12 mouse cellular contexts compared by ENCODE assay signal in genomic region chr9:109895593-109895992, GRCm38 (mm10). TPM values are rescaled to one million over a fixed set of nuclear protein-coding genes. Genes with fewer than 3 reads are reported as not detected.
DNase-seq lines count a peak whose midpoint lies in the region; ATAC-seq lines count a peak whose summit lies in the region.
"Had no signal": no experiment of that assay in that cellular context is flagged by ENCODE, and none has a peak within 500 bp of the region (broad histone marks: within the 10 kb centered on the region; RNA-seq: fewer than 3 reads in every experiment).

No protein-coding gene starts in this region.

- H3K9ac ChIP-seq in kidney, embryonic 16.5 days (replicated peaks; ENCODE audit: low read length): no peak overlapping the region
- H3K9ac ChIP-seq: forebrain, postnatal 0 days; hindbrain, embryonic 13.5 days; lung, embryonic 15.5 days had no signal

- peaks cover 23% of the 10 kb centered on the region for H3K4me1 ChIP-seq in kidney, embryonic 16.5 days (ENCODE audit: insufficient read depth, low read length)

- no peaks in the 10 kb centered on the region for H3K9me3 ChIP-seq in kidney, embryonic 16.5 days (ENCODE audit: low read length)
- H3K9me3 ChIP-seq: hindbrain, embryonic 13.5 days; lung, embryonic 15.5 days had no signal

- no peaks in the 10 kb centered on the region for H3K27me3 ChIP-seq in kidney, embryonic 16.5 days (ENCODE audit: insufficient read depth, low read length)
- H3K27me3 ChIP-seq: hindbrain, embryonic 13.5 days; lung, embryonic 15.5 days had no signal

- intact Hi-C loops in heart, postnatal 14 days (cut with DNase I): loop anchor here (1.0 to 2.0 kb wide), 2 partner anchors 37 to 401 kb away; no protein-coding TSS in a partner anchor

- H3K4me2 ChIP-seq in kidney, embryonic 16.5 days (replicated peaks; ENCODE audit: low read depth, low read length): 0 out of 2 replicates have a peak overlapping the region, but pooled peaks have one; percentile 8
- H3K4me2 ChIP-seq: hindbrain, embryonic 13.5 days; lung, embryonic 15.5 days had no signal

- DNase-seq in lung, adult 18-20 months: peak; percentile 29 to 56
- DNase-seq in lung, postnatal 14 days: no peak
- peak; percentile 35 to 50 for DNase-seq in heart, postnatal 14 days
- DNase-seq in lung, postnatal 36 days: peak; percentile 64
- DNase-seq in ovary, postnatal 36 days (ENCODE audit: low spot score): no peak
- DNase-seq in urinary bladder, postnatal 10 days (ENCODE audit: low spot score): no peak
- DNase-seq: forebrain, postnatal 0 days; thymus, adult 18-20 months had no signal

- no peak overlapping the region for H3K4me3 ChIP-seq in kidney, embryonic 16.5 days (ENCODE audit: low read length)
- H3K4me3 ChIP-seq: hindbrain, embryonic 13.5 days; lung, embryonic 15.5 days had no signal

- peaks cover 27% of the 10 kb centered on the region for H3K36me3 ChIP-seq in kidney, embryonic 16.5 days (ENCODE audit: insufficient read depth, low read length)

- peak overlapping the region; percentile 83 for H3K27ac ChIP-seq in kidney, embryonic 16.5 days (ENCODE audit: low read length)
- H3K27ac ChIP-seq: hindbrain, embryonic 13.5 days had no signal

- 44% methylated on average over 6 of the region's 6 CpGs for WGBS in kidney, embryonic 16.5 days

- ATAC-seq in kidney, embryonic 16.5 days (ENCODE audit: low FRiP score, low TSS enrichment): peak; percentile 67; the same call in 1 of the 2 replicates
- ATAC-seq in frontal cortex, adult (ENCODE audit: low TSS enrichment): no peak

RNA-seq across cellular contexts. Expression of gene Cdc25a, which starts 20.2 kb away (rescaled TPM):
- 1 to 10 TPM; 5.7 to 6.1 TPM for total RNA-seq in heart, postnatal 14 days (2021)
- polyA plus RNA-seq in kidney, embryonic 16.5 days (2015; fragmentation: Nextera tagmentation; extraction: Ambion mirVana): 24.3 and 28.0 TPM in 2 replicates

RNA-seq across cellular contexts. Expression of gene Map4, which starts 35.7 kb away (rescaled TPM):
- 100 to 1,000 TPM; 252 to 276 TPM for total RNA-seq in heart, postnatal 14 days (2021)
- polyA plus RNA-seq in kidney, embryonic 16.5 days (2015; fragmentation: Nextera tagmentation; extraction: Ambion mirVana): 53.9 and 64.7 TPM in 2 replicates

RNA-seq across cellular contexts. Expression of gene Camp, which starts 46.2 kb away (rescaled TPM):
- under 1 TPM in 1 of 2 experiments, not detected in 1; 0.61 TPM for total RNA-seq in heart, postnatal 14 days (2021)
- polyA plus RNA-seq in kidney, embryonic 16.5 days (2015; fragmentation: Nextera tagmentation; extraction: Ambion mirVana): 1.4 and 2.2 TPM in 2 replicates
- total RNA-seq: forebrain, postnatal 0 days had no signal

Comparison
In these comparisons a context has a peak if more than half of its experiments do, and no peak if none do; other contexts are left out.
1. DNase-seq: peak in lung, adult 18-20 months (2 of 2), heart, postnatal 14 days (2 of 2) and lung, postnatal 36 days (single experiment); none in lung, postnatal 14 days (single experiment), ovary, postnatal 36 days (single experiment) and urinary bladder, postnatal 10 days (single experiment).